Mouse (Mus musculus) kidney, postnatal 10 days (tissue): Measurements from ENCODE around the gene Prcd.
A peak's percentile ranks its signal among the peaks of the same experiment; 100 is the strongest.
"Not testable (repeated sequence)": the region's sequence is repeated elsewhere in the genome, so short reads cannot be mapped to it uniquely, and the experiment has no call there.

Experiments
- DNase-seq: peaks from one replicate; pipeline ENCODE4 v3.0.0; 2021; ENCODE audit warnings: mixed read lengths

Gene Prcd

GRCm38 (mm10) chr11:116653234-116653633 is at the start of gene Prcd:
Gene Prcd (plus strand): TSS chr11:116653534.
- DNase-seq = no peak

GRCm38 (mm10) chr11:116604097-116604496 is 49.2 kb upstream of the Prcd start:
- DNase-seq = no peak

- DNase-seq = no peak
Observed at GRCm38 (mm10) chr11:116607717-116608116, 45.6 kb upstream of the Prcd start.

GRCm38 (mm10) chr11:116609965-116610630 is 43.2 kb upstream of the Prcd start:
- no peak for DNase-seq

GRCm38 (mm10) chr11:116611168-116611567 is 42.2 kb upstream of the Prcd start:
- DNase-seq = not testable (repeated sequence)

- DNase-seq = no peak
Observed at GRCm38 (mm10) chr11:116611883-116612282, 41.5 kb upstream of the Prcd start.

GRCm38 (mm10) chr11:116612554-116612953 is 40.8 kb upstream of the Prcd start:
- no peak for DNase-seq

GRCm38 (mm10) chr11:116613234-116613633 is 40.1 kb upstream of the Prcd start:
- no peak for DNase-seq

GRCm38 (mm10) chr11:116615735-116616437 is 37.4 kb upstream of the Prcd start:
- DNase-seq = peak; percentile 74

- no peak for DNase-seq
Observed at GRCm38 (mm10) chr11:116616438-116617118, 36.8 kb upstream of the Prcd start.

- DNase-seq = no peak
Observed at GRCm38 (mm10) chr11:116617641-116618040, 35.7 kb upstream of the Prcd start.

- DNase-seq = no peak
Observed at GRCm38 (mm10) chr11:116618666-116619065, 34.7 kb upstream of the Prcd start.

GRCm38 (mm10) chr11:116619156-116619555 is 34.2 kb upstream of the Prcd start:
- peak; percentile 61 for DNase-seq

GRCm38 (mm10) chr11:116619561-116619960 is 33.8 kb upstream of the Prcd start:
- DNase-seq = no peak

- DNase-seq = no peak
Observed at GRCm38 (mm10) chr11:116620073-116620472, 33.3 kb upstream of the Prcd start.

- DNase-seq = no peak
Observed at GRCm38 (mm10) chr11:116620559-116621253, 32.6 kb upstream of the Prcd start.

- DNase-seq = peak; percentile 77
Observed at GRCm38 (mm10) chr11:116621258-116621704, 32.1 kb upstream of the Prcd start.

GRCm38 (mm10) chr11:116623281-116624124 is 29.8 kb upstream of the Prcd start:
- peak; percentile 49 for DNase-seq

- peak; percentile 90 for DNase-seq
Observed at GRCm38 (mm10) chr11:116624131-116624832, 29.1 kb upstream of the Prcd start.

- peak; percentile 71 for DNase-seq
Observed at GRCm38 (mm10) chr11:116625081-116626000, 28.0 kb upstream of the Prcd start.
